Mouse (Mus musculus) gastrocnemius, postnatal 4 days (tissue): ENCODE measurements around the gene Tmem131. TPM values are rescaled to one million over a fixed set of nuclear protein-coding genes. Genes with fewer than 3 reads are reported as not detected.
"Not testable (repeated sequence)": the region's sequence is repeated elsewhere in the genome, so short reads cannot be mapped to it uniquely, and the experiment has no call there.

ENCODE experiments used
- DNase-seq, 2 experiments: peaks; one replicate each; pipeline ENCODE4 v3.0.0; 2021 to 2022; ENCODE audit warnings: low spot score in 2 of 2, mixed read lengths in 2 of 2
- total RNA-seq, 2 experiments: library from RNA; stranded (reverse); gene quantifications; 2 replicates each; pipeline ENCODE4 v1.2.3; 2021

The Tmem131 gene
- total RNA-seq, 2 experiments from 2014 or later = 77.1 to 88.6 TPM

GRCm38 (mm10) chr1:36845031-36845430 is 98.4 kb downstream of the Tmem131 start:
- no peak for DNase-seq

DNA sequence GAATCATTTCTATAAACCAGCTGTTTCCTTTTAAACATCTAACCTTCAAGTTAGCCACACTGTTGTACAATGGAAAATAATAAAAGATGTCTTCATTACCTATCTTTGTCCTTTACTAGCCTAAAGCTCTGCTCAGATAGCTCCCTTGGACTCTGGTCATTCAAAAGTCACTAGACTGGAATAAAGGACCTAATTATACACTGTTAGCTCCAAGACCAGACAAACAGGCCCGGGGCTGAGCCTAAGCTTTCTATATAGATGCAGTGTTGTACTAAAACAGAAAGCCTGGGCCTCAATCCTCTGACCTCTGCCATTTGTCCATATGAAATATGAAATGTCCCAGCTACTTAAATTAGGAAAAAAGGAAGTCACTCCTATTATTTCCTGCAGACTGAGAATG is 101.7 kb downstream of the Tmem131 start:
- no peak for DNase-seq

- no peak for DNase-seq
These were observed 102.5 kb downstream of the Tmem131 start for GRCm38 (mm10) chr1:36840959-36841358.

GRCm38 (mm10) chr1:36839858-36840257 is 103.6 kb downstream of the Tmem131 start:
- DNase-seq = no peak

GRCm38 (mm10) chr1:36836274-36836954 is 107.1 kb downstream of the Tmem131 start:
- DNase-seq = no peak

DNA sequence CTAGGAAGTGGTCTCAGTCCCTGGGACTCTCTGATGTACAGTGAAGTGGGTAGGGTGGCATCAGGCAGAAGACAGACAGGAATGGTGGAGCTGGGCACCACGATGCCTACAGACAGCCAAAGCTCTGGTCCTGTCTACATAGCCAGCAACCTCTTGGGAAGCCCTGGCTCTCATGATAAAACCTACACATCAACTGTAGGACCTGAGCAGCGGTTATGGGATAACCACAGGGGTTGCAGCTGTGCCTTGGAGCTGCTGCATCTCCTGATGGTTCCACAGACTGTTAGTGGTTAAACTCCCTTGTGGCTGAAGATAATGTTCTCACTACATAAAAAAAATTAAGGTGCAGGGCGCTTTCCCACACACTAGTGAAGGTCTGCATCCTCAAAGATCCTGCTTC is 107.9 kb downstream of the Tmem131 start:
- DNase-seq = no peak

GRCm38 (mm10) chr1:36834090-36834489 is 109.4 kb downstream of the Tmem131 start:
- DNase-seq = no peak

DNA sequence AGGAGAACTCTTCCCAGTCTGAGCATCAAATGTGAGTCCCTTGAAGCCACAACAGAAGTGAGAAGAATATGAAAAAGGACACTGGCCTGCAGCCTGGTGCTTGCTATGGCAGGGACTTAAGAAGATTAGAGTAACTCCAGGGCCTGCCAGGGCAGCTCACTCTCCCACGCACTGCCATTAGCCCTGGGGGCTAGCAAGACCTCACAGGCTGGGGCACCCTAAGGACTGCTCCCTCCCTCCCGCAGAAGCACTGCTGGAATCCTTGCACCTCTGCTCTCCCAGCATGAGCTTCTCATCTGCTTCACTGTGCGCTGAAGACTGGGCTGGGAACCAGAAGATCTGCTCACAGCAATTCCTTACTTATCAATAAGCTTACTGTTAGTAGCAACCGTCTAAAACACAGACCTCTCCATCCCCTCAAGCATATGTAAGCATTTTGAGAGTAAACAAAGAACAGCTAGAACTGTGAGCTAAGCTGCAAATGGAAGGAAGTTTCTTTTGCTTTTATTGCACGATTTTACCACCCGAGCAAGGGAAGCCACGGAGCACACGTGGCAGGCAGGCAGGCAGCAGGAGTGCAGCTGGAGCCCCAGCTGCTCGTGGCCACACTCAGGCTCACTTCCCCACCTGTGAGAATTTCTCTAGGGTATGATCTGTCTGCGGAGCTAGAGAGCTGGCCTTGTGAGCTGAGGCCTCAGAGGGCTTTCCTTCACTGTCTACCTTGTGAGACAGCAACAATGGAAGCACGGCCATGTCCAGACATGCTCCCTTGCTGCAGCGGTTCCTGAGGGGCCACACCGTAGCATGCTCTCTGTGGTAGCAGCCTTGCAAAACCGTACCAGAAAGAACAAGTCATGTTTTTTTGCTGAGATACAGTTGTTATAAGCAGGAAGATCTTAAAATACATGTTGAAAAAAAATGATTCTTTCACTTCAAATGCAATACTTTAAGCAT is 112.3 kb downstream of the Tmem131 start:
- no peak for DNase-seq

- no peak for DNase-seq
These were observed 119.1 kb downstream of the Tmem131 start for GRCm38 (mm10) chr1:36824356-36824755.

DNA sequence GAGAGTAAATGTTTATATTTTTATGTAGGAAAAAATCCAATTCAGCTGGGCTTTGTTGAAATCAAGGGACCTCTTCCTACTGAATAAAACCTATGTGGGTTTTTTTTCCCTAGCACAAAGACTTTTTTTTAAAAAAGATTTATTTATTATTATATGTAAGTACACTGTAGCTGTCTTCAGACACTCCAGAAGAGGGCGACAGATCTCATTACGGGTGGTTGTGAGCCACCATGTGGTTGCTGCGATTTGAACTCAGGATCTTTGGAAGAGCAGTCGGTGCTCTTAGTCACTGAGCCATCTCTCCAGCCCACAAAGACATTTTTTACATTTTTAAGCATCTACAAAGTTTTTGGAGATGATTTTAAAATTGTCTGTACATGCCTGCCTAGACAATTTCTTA is 121.5 kb downstream of the Tmem131 start:
- not testable (repeated sequence) for DNase-seq

GRCm38 (mm10) chr1:36815166-36815565 is 128.3 kb downstream of the Tmem131 start:
- DNase-seq = no peak

DNA sequence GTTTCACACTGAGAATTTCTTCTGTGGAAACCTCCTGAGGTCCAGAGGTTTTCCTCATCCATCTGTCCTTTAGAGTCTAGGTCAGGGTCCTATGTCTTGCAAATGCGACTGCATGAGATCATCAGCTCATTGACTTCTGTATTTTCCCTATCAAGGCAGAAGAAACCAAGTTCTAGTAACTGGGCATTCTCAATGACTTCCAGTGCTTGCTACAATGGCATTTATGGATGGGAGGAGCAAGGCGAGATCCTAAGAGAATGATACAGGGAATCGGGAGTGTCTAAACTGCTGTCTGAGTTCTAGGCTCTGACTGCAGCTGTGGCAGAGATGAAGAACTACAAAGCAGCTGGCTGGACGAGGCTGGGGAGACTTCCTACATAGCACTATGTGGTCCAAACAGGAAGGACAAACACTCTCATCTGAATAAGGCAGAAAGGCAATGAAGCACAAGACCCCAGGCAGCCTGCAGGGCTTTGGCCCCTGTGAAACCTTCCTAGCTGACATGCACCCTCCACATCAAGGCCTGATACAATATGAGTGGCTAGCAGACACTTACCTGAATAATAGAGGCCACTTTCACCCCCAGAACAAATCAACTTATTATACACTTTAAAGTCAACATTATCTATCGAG is 129.1 kb downstream of the Tmem131 start:
- DNase-seq = no peak

DNA sequence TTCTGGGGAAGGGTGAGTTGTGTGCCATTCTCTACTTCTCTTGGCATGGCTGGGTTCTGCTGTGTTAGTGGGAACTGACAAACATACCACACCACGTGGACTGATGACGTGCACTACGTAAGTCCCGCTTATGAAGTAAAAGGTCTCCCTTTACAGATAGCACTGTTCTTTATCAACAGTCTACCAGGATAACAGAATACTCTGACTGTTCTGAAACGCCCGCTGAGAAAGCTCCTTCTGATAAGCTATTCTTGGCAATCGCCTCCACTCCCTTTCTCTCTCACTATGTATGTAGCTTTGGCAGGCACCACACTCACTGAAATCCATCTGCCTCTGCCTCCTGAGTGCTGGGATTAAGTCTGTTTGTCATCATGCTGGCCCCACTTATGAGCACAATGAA is 130.1 kb downstream of the Tmem131 start:
- DNase-seq = no peak

GRCm38 (mm10) chr1:36811806-36812205 is 131.7 kb downstream of the Tmem131 start:
- no peak for DNase-seq

DNA sequence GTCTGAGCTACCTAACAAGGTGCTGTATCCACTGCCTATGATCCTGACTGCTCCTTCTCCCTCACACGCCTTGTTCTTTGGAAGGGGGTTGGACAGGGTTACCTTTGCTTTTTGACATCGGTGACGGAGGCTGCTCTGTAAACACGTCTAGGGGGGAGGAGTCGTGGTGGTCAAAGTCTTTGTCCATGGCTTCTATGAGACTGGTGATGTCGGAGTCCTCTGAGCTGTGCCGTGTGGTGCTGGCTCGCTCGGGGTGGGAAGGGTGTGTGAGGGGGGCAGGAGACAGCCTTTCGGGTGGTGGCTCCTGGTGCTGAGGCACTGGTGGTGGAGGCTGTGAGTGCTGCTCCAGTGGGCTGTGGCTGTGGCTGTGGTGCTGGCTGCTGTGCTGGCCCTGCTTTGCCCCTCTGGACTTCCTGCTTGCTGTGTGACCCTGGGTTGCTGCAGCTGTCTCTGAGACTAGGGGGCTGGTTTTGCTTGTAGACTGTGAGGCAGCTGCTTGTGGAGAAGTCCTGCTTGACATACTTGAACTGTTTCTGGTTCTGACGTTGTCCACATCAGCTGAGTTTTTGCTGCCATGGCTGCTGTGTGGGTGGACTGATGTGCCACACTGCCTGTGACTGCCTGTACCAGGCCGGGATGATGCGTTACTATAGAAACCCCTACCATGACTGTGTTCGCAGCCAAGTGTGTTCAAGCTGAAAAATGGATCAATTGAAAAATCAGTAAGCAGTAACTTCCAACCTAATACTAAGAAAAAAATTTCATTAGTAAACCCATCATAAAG is 135.5 kb downstream of the Tmem131 start:
- no peak for DNase-seq

DNA sequence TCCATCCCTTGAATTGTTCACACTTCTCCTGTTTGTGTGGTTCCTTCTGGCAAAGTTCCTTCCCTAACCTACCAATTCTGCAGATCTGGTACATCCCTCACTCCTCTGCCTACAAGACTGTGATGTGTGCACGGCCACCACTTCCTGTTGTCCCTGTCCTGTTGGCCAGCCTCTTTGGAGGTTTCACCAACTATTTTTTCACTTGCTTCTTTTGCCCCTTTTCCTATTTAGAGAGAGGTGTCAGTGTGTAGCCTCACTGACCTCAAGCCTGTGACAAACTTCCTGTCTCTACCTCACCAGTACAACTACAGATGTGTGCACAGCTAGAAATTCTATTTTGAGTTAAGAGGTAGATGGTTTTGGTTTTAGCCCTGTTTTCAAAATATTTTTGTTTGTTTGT is 136.4 kb downstream of the Tmem131 start:
- no peak for DNase-seq

DNA sequence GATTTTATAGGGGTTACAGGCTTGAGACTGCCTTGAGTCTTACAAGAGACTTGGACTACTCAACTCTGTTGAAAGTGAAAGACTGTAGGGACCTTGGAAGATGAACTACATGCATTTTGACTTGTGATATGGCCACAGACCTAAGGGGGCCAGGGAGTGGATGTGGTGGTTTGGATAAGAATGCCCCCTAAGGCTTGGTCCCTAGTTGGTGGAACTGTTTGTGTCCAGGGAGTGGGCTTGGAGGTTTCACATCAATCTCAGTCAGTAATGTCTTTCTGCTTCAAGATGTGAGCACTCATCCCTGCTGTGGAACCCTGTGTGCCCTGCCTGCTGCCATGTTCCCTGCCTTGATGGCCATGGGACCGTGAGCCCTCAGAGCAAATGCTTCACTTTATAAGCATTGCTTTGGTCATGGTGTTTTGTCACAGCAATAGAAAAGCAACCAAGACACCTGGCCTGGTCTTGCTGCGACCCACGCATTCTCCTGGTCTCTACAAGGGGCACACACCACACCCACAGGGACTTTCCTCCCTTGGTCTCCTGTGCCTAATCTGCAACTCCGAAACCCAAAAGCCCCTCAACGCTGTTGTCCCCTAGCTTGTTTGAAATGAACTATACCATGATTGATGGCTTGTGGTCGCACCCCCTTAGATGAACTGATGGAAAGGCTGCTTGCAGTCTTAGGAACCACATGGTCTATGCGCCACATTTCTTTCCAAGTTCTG is 137.1 kb downstream of the Tmem131 start:
- DNase-seq = no peak

GRCm38 (mm10) chr1:36804833-36805232 is 138.6 kb downstream of the Tmem131 start:
- no peak for DNase-seq

GRCm38 (mm10) chr1:36804259-36804658 is 139.2 kb downstream of the Tmem131 start:
- no peak for DNase-seq

DNA sequence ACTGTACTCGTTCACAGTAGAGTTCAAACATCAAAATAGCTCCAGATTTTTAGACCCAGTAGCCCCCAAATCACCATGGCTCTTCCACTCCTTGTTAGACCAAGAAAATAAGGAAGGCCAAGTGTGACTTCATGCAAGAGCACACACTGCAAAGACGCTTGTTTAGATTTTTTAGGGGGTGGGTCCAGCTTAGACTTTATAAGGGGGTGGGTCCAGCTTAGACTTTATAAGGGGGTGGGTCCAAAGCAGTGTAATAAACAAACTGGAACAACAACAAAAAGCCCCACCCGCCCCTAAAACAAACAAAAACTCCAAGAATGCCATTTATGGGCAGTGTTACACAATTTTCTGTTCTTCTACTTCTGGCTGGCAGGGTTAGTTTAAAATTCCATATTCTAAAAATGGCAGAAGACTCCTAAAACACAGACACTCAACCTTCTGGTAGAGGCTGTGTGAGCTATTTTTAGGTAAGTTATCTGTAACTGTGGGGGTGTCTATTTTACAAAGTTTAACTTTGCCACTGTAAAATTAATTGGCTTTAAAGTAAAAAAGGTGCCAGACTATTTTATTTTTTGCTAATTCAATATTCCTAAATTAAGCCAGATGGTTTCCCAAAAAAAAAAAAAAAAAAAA is 143.0 kb downstream of the Tmem131 start:
- no peak for DNase-seq
